Mouse (Mus musculus) G1E (cell line): ENCODE results near the gene Spint5.

Experiments used
- CTCF ChIP-seq: IDR thresholded peaks from 2 replicates; pipeline ENCODE4 v1.5.1; 2012; ENCODE audit warnings: low read depth, low read length, inconsistent platforms, mixed read lengths
- GATA1 ChIP-seq: IDR thresholded peaks from 2 replicates; pipeline ENCODE4 v1.6.1; 2012; ENCODE audit warnings: borderline replicate concordance, low read length, inconsistent platforms, mixed read lengths
- GATA2 ChIP-seq: IDR thresholded peaks from 2 replicates; pipeline ENCODE4 v1.6.1; 2012; ENCODE audit warnings: low read depth, low read length, inconsistent platforms, borderline replicate concordance
- POLR2AphosphoS5 ChIP-seq: IDR thresholded peaks from 2 replicates; pipeline ENCODE4 v1.6.1; 2012; ENCODE audit warnings: low read depth, low read length, inconsistent platforms; ENCODE audit not compliant: insufficient replicate concordance
- TAL1 ChIP-seq: conservative IDR thresholded peaks from 2 replicates; pipeline ENCODE4 v1.6.1; 2012; ENCODE audit warnings: low read depth, low read length, inconsistent platforms, mixed read lengths

GRCm38 (mm10) chr2:164761502-164761901, 46.4 kb downstream of the Spint5 start:
- TF ChIP-seq CTCF, result no peak
- no peak for TF ChIP-seq GATA1
- no peak for TF ChIP-seq POLR2AphosphoS5
- TF ChIP-seq GATA2, result no peak
- TF ChIP-seq TAL1, result no peak
